Mouse (Mus musculus) heart, postnatal 0 days (tissue): ENCODE results near the gene Ros1. TPM values are rescaled to one million over a fixed set of nuclear protein-coding genes. Genes with fewer than 3 reads are reported as not detected.

Experiments used
- ATAC-seq: fragments of 200-750 bp; cut with Nextera tagmentation; 2 replicates; pipeline ENCODE4 v1.8.0; 2017; ENCODE audit warnings: low read depth, moderate number of reproducible peaks, moderate library complexity; ENCODE audit not compliant: insufficient read depth
- DNase-seq: peaks from one replicate; pipeline ENCODE4 v3.0.0-alpha.2; 2016; ENCODE audit warnings: low spot score
- H3K27ac ChIP-seq: fragments of 300-500 bp; sonication (generic); 2 replicates; pipeline ENCODE4 v1.5.1; 2014; ENCODE audit warnings: low read depth, mild to moderate bottlenecking
- H3K27me3 ChIP-seq: fragments of 300-500 bp; sonication (generic); 2 replicates; pipeline ENCODE4 v1.6.1; 2014; ENCODE audit warnings: low read length, mixed read lengths; ENCODE audit not compliant: control insufficient read depth, insufficient read depth
- H3K36me3 ChIP-seq: fragments of 300-500 bp; sonication (generic); replicated peaks from 2 replicates; pipeline ENCODE4 v1.6.1; 2014; ENCODE audit warnings: low read length, mixed read lengths; ENCODE audit not compliant: control insufficient read depth, insufficient read depth
- H3K4me1 ChIP-seq: fragments of 300-500 bp; sonication (generic); 2 replicates; pipeline ENCODE4 v1.6.1; 2014; ENCODE audit warnings: antibody characterized with exemption; ENCODE audit not compliant: control insufficient read depth, insufficient read depth
- H3K4me2 ChIP-seq: fragments of 300-500 bp; sonication (generic); 2 replicates; pipeline ENCODE4 v1.6.1; 2014; ENCODE audit warnings: low read depth, mild to moderate bottlenecking, low read length, moderate library complexity
- H3K4me3 ChIP-seq: fragments of 300-500 bp; sonication (generic); 2 replicates; pipeline ENCODE4 v1.5.1; 2014; ENCODE audit warnings: low read depth, low read length
- H3K9ac ChIP-seq: fragments of 300-500 bp; sonication (generic); replicated peaks from 2 replicates; pipeline ENCODE4 v1.6.1; 2014; ENCODE audit warnings: low read depth, low read length, mixed read lengths
- H3K9me3 ChIP-seq: fragments of 300-500 bp; sonication (generic); replicated peaks from 2 replicates; pipeline ENCODE4 v1.6.1; 2016; ENCODE audit warnings: low read length; ENCODE audit not compliant: control insufficient read depth
- CTCF ChIP-seq: IDR thresholded peaks from 2 replicates; pipeline ENCODE4 v1.5.1; 2016; ENCODE audit warnings: antibody characterized with exemption, control low read depth, low read depth
- EP300 ChIP-seq: IDR thresholded peaks from 2 replicates; pipeline ENCODE4 v1.6.1; 2016; ENCODE audit warnings: antibody characterized with exemption, low read depth
- WGBS: fragments of 180-500 bp; shearing (Covaris S2); extraction: QIAGEN DNeasy Blood & Tissue Kit; methylation state at CpG from one replicate; pipeline ENCODE4 v1.1.7; 2014; 5-methylcytosine and 5-hydroxymethylcytosine counted together
- polyA plus RNA-seq: library from polyadenylated mRNA; unstranded; fragments of >200 nt; fragmentation: Nextera tagmentation; extraction: Ambion mirVana; gene quantifications from 2 replicates; pipeline ENCODE4 v1.2.1, GENCODE M21; 2015
- total RNA-seq: library from RNA; depleted of rRNA; stranded (reverse); fragments of >200 nt; gene quantifications from 2 replicates; pipeline ENCODE4 v1.2.3, GENCODE M21; 2014; ENCODE audit warnings: low replicate concordance

The Ros1 gene
- total and polyA plus RNA-seq, 2 experiments from 2014 or later, result not detected

DNA sequence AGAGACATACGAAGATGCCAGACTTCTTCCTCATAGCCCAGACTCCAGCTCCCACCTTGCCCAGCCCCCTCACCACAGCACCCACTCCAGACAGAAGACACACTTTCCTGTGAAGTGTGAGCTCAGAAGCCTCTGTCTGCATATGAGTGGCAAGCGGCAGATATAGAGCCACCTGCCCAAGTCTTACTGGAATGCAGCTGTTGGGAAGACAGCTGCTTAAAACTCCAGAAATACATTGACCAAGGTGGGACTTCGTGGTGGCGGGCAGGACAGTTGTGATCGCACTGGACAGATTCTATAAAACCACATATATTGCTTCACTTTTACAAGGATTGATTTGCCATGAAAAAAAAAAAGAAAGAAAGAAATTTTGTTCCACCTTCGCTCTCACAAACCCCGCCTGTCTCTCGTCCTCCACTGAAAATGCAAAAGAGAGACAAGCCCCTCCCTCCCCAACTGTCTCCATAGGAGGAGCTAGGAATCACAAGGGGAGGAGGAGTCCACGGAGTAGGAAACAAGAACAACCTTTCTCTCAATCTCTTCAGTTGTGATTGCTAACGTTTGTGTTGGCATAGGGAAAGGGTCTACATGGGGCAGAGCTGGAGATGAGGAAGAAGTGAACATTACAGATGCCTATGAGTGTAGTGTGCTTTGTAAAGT is 165.5 kb downstream of the Ros1 start:
- Histone ChIP-seq H3K4me2 (no peak overlapping the region), H3K36me3 (no peaks in the 10 kb centered on the region), H3K9me3 (no peaks in the 10 kb centered on the region), H3K27me3 (peaks cover 63% of the 10 kb centered on the region), H3K27ac (no peak overlapping the region), H3K4me3 (no peak overlapping the region), H3K9ac (no peak overlapping the region), H3K4me1 (0 out of 2 replicates have a peak, but pooled peaks cover 4% of the 10 kb centered on the region)
- WGBS, result 4% methylated on average over 10 of the region's 10 CpGs
- TF ChIP-seq CTCF, result no peak
- no peak for DNase-seq
- no peak for ATAC-seq

DNA sequence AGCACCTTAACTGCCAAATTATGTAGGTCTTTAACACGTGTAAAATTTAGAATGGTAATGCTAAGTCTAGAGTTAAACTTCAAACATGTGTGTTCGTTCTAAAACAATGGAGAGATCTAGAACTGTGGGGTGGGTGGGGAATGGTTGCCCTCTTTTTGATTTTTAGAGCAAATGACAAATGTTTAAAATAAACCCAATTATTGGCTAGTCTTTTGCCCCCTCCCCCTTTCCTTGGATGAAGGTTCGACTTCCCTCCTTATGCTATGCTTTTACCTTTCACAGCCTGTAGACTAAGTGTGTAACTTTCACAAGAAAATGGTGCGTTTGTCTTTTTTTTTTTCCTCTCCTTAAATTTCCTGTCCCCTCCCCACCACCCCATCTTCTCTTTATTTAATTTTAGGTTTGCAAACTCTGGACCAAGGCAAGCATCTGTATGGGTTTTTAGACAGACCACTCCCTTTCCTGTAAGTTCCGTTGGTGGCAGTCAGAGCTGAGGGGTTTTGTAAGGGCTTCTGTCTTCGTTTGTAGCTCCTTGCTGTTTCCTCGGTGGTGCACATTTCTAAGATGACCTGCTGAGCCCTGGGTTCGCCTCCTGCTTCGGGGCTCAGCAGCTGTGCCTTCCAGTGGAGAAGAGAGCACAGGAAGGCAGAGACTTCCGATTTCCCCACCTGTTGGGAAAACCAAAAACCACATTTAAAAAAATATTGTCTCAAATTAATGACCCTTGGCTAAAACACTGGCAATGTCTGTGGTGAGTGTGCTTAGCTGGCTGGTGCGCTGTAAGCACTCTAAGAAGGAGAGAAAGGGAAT is 166.3 kb downstream of the Ros1 start:
- DNase-seq, result no peak
- Histone ChIP-seq H3K27ac (no peak overlapping the region), H3K4me3 (no peak overlapping the region), H3K9ac (no peak overlapping the region), H3K4me2 (no peak overlapping the region), H3K36me3 (no peaks in the 10 kb centered on the region), H3K9me3 (no peaks in the 10 kb centered on the region), H3K4me1 (0 out of 2 replicates have a peak, but pooled peaks cover 4% of the 10 kb centered on the region), H3K27me3 (peaks cover 71% of the 10 kb centered on the region)
- no peak for ATAC-seq
- TF ChIP-seq CTCF (no peak), EP300 (no peak)
- WGBS, result 5% methylated on average over 11 of the region's 11 CpGs

GRCm38 (mm10) chr10:52027161-52028035 is 167.6 kb downstream of the Ros1 start:
- TF ChIP-seq CTCF, result no peak
- no peak for TF ChIP-seq EP300
- WGBS, result 3% methylated on average over 60 of the region's 68 CpGs
- ATAC-seq (no peak), DNase-seq (no peak)
- peak overlapping the region; percentile 62 for H3K4me2 ChIP-seq
- no peaks in the 10 kb centered on the region for H3K9me3 ChIP-seq
- H3K4me1 ChIP-seq, result peaks cover 9% of the 10 kb centered on the region; the same call in 1 of the 2 replicates
- no peak overlapping the region for H3K9ac ChIP-seq
- peak overlapping the region; percentile 43 for H3K4me3 ChIP-seq
- H3K27ac ChIP-seq, result no peak overlapping the region
- H3K36me3 ChIP-seq, result no peaks in the 10 kb centered on the region
- H3K27me3 ChIP-seq, result peaks cover 85% of the 10 kb centered on the region

DNA sequence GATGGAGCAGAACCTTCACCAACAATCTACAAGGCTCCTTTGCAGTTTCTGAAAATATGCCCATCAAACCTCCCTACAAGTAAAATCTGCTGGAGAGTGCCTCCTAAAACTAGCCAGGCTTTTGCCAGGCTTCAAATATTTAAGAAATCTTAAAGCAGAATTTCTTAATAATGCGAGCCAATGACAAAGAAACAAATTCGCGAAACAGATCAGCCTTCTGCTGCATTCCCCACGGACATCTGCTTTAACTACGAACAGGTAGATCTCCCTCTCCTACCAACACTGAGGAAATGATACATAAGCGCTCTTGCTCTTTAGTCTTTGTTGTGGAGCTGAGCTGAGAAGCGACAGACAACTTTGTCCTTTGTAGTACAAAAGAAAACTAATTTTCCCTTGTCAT is 169.2 kb downstream of the Ros1 start:
- Histone ChIP-seq H3K27me3 (peaks cover 96% of the 10 kb centered on the region), H3K4me3 (no peak overlapping the region), H3K9me3 (no peaks in the 10 kb centered on the region), H3K27ac (no peak overlapping the region), H3K4me2 (no peak overlapping the region), H3K4me1 (peaks cover 14% of the 10 kb centered on the region; the same call in 1 of the 2 replicates), H3K36me3 (no peaks in the 10 kb centered on the region), H3K9ac (no peak overlapping the region)
- ATAC-seq, result no peak
- DNase-seq, result no peak
- WGBS, result 16% methylated on average over 7 of the region's 7 CpGs
- no peak for TF ChIP-seq EP300

- TF ChIP-seq EP300, result no peak
- TF ChIP-seq CTCF, result no peak
- WGBS, result 5% methylated on average over 1 of the region's 1 CpGs
- Histone ChIP-seq H3K27ac (no peak overlapping the region), H3K4me2 (no peak overlapping the region), H3K36me3 (no peaks in the 10 kb centered on the region), H3K9ac (no peak overlapping the region), H3K9me3 (no peaks in the 10 kb centered on the region), H3K27me3 (peaks cover 96% of the 10 kb centered on the region), H3K4me3 (no peak overlapping the region), H3K4me1 (peaks cover 14% of the 10 kb centered on the region; the same call in 1 of the 2 replicates)
- no peak for DNase-seq
- ATAC-seq, result no peak
These were observed 169.8 kb downstream of the Ros1 start for GRCm38 (mm10) chr10:52025291-52025690.
